Mouse (Mus musculus) leukemia stem cell, adult 10-12 weeks (primary cell): Measurements from ENCODE around the gene Gm5930. TPM values are rescaled to one million over a fixed set of nuclear protein-coding genes. Genes with fewer than 3 reads are reported as not detected.

ENCODE experiments used
- polyA plus RNA-seq: library from polyadenylated mRNA; stranded (reverse); fragments of >175 nt; gene quantifications from 2 replicates; pipeline ENCODE4 v1.2.3, GENCODE M21; 2012; ENCODE audit warnings: low replicate concordance

Gm5930 gene
- not detected in 2 replicates for polyA plus RNA-seq

DNA sequence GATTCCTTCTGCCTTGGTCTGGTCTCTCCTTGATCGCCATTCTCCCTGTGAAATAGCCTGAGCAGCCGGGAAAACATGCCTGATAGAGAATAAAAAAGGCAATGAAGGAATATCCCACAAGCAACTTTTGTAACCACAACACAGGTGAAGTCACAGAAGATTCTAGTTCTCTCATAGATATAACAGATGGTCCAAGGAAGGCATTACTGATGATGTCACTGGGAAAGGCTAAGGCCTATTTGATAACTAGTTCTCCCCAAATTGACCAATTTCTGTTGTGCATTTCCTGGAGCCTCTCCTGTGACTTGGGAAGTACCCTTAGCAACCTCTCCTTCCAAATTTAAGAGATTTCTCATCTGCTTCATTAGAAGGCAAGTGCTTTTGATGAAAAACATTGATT is at the start of gene Gm5930:
Gm5930 (minus strand) TSS at position 101 of the 400 bp plus-strand sequence.

DNA sequence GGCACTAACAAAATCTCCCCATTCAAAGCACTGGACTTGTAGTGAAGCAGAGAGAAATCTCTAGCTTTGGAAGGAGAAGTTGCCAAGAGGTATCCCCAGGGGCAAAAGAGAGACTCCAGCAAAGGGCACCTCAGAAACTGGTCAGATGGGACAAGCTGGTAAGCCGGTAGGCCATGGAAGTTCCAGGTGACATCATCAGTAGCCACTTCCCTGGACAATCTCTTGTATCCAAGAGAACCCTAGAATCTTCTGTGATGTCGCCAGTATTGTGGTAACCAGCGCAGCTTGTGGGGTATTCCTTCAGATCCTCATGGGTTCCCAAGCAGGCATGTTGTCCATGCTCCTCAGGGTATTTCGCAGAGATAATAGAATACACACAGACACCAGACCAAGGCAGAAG is 26.7 kb upstream of the Gm5930 start, which contains the start of gene Gm8229:
Gm8229 (plus strand) TSS at position 301 of the 400 bp plus-strand sequence.

DNA sequence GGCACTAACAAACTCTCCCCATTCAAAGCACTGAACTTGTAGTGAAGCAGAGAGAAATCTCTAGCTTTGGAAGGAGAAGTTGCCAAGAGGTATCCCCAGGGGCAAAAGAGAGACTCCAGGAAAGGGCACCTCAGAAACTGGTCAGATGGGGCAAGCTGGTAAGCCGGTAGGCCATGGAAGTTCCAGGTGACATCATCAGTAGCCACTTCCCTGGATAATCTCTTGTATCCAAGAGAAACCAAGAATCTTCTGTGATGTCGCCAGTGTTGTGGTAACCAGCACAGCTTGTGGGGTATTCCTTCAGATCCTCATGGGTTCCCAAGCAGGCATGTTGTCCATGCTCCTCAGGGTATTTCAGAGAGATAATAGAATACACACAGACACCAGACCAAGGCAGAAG is 53.1 kb downstream of the Gm5930 start, which contains the start of gene Gm8220:
Gm8220 (plus strand) TSS at position 301 of the 400 bp plus-strand sequence.

Other genes starting within 250 kb of the Gm5930 start
- gene Ear2, start 235.9 kb downstream of the Gm5930 start, polyA plus RNA-seq, result 0.90 TPM in 1 of 2 replicates, not detected in the other
- not detected in 2 replicates for gene Gm3327, start 214.7 kb downstream of the Gm5930 start, polyA plus RNA-seq
- not detected in 2 replicates for gene Gm8212, start 140.9 kb downstream of the Gm5930 start, polyA plus RNA-seq
- not detected in 2 replicates for gene 4930503E14Rik, start 125.3 kb downstream of the Gm5930 start, polyA plus RNA-seq
- gene Gm8220, start 53.0 kb downstream of the Gm5930 start, polyA plus RNA-seq, result not detected in 2 replicates
- gene Gm8229, start 26.8 kb upstream of the Gm5930 start, polyA plus RNA-seq, result not detected in 2 replicates
- gene Gm3371, start 72.1 kb upstream of the Gm5930 start, polyA plus RNA-seq, result not detected in 2 replicates
- not detected in 2 replicates for gene Gm8232, start 95.1 kb upstream of the Gm5930 start, polyA plus RNA-seq
- not detected in 2 replicates for gene BC061237, start 153.9 kb upstream of the Gm5930 start, polyA plus RNA-seq
- not detected in 2 replicates for gene Gm17093, start 179.7 kb upstream of the Gm5930 start, polyA plus RNA-seq
- gene Gm8247, start 244.6 kb upstream of the Gm5930 start, polyA plus RNA-seq, result not detected in 2 replicates